Mouse (Mus musculus) kidney, adult 2 months (tissue): ENCODE results near the gene Zfp90. TPM values are rescaled to one million over a fixed set of nuclear protein-coding genes. Genes with fewer than 3 reads are reported as not detected.
"Not testable (repeated sequence)": the region's sequence is repeated elsewhere in the genome, so short reads cannot be mapped to it uniquely, and the experiment has no call there.

Source experiments
- DNase-seq: peaks from one replicate; pipeline ENCODE4 v3.0.0; 2021
- H3K27ac ChIP-seq: fragments of 200-500 bp; 2 replicates; pipeline ENCODE4 v1.5.1; 2012; ENCODE audit warnings: low read depth, low read length, control low read depth, inconsistent platforms; ENCODE audit not compliant: insufficient read depth
- H3K27me3 ChIP-seq: fragments of 200-500 bp; replicated peaks from 2 replicates; pipeline ENCODE4 v1.6.1; 2012; ENCODE audit warnings: mild to moderate bottlenecking, moderate library complexity, low read length, inconsistent platforms; ENCODE audit not compliant: control insufficient read depth, insufficient read depth
- H3K36me3 ChIP-seq: fragments of 200-500 bp; 2 replicates; pipeline ENCODE4 v1.6.1; 2012; ENCODE audit warnings: mild to moderate bottlenecking, moderate library complexity, low read length, inconsistent platforms; ENCODE audit not compliant: control insufficient read depth, insufficient read depth
- H3K4me1 ChIP-seq: fragments of 200-500 bp; 2 replicates; pipeline ENCODE4 v1.6.1; 2011; ENCODE audit warnings: low read length; ENCODE audit not compliant: control insufficient read depth, insufficient read depth
- H3K4me3 ChIP-seq: fragments of 200-500 bp; 2 replicates; pipeline ENCODE4 v1.5.1; 2011; ENCODE audit warnings: mild to moderate bottlenecking, low read depth, low read length, control low read depth; ENCODE audit not compliant: insufficient read depth
- CTCF ChIP-seq: fragments of 200-500 bp; conservative IDR thresholded peaks from 2 replicates; pipeline ENCODE4 v1.5.1; 2011; ENCODE audit warnings: low read depth, mild to moderate bottlenecking, control low read depth, low read length, moderate library complexity, mixed read lengths; ENCODE audit not compliant: insufficient read depth, insufficient read length
- POLR2A ChIP-seq: fragments of 200-500 bp; IDR thresholded peaks from one replicate; pipeline ENCODE4 v1.6.1; 2011; ENCODE audit warnings: low read depth, low read length, control low read depth
- WGBS: fragments of 180-500 bp; shearing (Covaris S2); methylation state at CpG from one replicate; pipeline ENCODE4 v1.1.7; 2018; 5-methylcytosine and 5-hydroxymethylcytosine counted together
- polyA plus RNA-seq: library from polyadenylated mRNA; depleted of rRNA; stranded (reverse); fragments of >200 nt; gene quantifications from 2 replicates; pipeline ENCODE4 v1.2.3, GENCODE M21; 2012

The Zfp90 gene
- polyA plus RNA-seq, 1 experiment = 1.9 TPM

DNA sequence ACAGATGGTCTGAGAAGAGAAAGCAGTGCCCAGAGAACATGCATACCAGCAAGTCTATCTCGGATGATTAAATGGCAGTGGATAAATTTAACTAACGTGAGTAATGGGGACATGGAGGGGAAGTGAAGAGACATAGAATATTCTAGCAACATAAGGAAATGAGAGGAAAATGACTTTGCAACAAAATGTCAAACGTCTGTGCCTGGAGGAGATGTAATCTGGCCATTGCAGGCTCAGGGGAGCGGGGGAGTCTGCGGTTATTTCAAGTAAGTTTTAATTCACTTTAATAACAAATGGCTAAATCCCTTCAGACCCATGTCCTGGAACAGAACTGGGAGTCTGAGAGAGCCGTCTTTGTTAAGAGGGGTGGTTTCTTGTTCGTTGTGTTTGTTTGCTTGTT lies 5.1 kb upstream of the Zfp90 start:
- Histone ChIP-seq H3K4me3 (no peak overlapping the region), H3K27me3 (no peaks in the 10 kb centered on the region), H3K27ac (no peak overlapping the region), H3K4me1 (0 out of 2 replicates have a peak, but pooled peaks cover under 1% of the 10 kb centered on the region), H3K36me3 (no peaks in the 10 kb centered on the region)
- no peak for TF ChIP-seq CTCF
- no peak for TF ChIP-seq POLR2A
- DNase-seq = no peak
- 41% methylated on average over 7 of the region's 7 CpGs for WGBS

DNA sequence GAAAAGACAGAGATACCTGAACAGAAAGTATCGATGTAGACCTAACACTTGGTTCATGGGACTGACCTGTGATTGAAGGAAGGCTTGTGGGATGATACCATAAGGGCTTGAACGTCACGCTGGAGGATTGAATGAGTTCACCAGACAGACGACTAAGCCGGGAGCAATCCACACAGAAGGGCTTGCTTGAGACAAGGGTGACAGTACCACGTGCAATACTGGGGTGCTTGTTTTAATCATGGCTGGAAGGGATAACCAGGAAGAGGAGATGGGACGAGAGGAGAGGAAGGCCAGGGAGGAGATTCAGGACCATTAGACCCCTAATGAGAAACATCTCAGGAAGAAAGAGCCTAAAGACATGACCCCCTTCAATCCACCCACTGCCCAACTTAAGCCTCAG lies 4.6 kb upstream of the Zfp90 start:
- H3K36me3 ChIP-seq = no peaks in the 10 kb centered on the region
- no peak for TF ChIP-seq CTCF
- TF ChIP-seq POLR2A = no peak
- no peak overlapping the region for H3K4me3 ChIP-seq
- DNase-seq = no peak
- WGBS = 68% methylated on average over 7 of the region's 7 CpGs
- H3K27ac ChIP-seq = no peak overlapping the region
- H3K4me1 ChIP-seq = no peaks in the 10 kb centered on the region
- H3K27me3 ChIP-seq = no peaks in the 10 kb centered on the region

DNA sequence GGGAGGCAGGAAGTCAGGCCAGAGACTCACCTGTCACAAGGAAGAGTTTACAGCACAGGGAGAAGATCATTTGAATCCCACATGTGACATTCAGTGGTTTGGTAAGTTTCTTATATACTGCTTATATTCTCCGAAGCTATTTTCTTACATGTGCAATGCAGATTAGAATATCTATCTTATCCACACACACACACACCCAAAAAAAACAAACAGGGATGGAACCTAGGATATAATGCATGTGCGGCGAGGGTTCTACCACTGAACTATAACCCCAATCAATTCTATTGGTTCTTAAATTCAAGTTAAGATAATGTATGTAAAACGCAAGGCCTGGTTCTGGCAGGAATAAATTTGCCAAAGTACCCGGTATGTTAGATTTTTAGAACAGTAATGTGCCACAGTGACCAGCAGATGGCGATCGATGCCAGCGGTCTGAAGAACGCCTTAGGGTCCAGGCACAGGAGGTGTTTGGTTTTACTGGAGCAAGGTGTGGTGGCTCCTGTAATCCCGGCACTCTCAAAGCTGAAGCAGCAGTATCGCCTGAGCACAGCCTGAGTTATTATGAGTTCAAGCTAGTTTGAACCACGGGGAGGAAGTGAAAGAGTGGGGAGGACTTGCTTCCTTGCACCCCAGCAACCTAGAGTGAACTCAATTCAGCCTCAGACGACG lies 3.2 kb upstream of the Zfp90 start:
- no peak for TF ChIP-seq POLR2A
- peak; percentile 91 for TF ChIP-seq CTCF
- 15% methylated on average over 14 of the region's 14 CpGs for WGBS
- Histone ChIP-seq H3K4me3 (no peak overlapping the region), H3K36me3 (no peaks in the 10 kb centered on the region), H3K4me1 (no peaks in the 10 kb centered on the region), H3K27me3 (no peaks in the 10 kb centered on the region), H3K27ac (no peak overlapping the region)
- DNase-seq = peak; percentile 73

DNA sequence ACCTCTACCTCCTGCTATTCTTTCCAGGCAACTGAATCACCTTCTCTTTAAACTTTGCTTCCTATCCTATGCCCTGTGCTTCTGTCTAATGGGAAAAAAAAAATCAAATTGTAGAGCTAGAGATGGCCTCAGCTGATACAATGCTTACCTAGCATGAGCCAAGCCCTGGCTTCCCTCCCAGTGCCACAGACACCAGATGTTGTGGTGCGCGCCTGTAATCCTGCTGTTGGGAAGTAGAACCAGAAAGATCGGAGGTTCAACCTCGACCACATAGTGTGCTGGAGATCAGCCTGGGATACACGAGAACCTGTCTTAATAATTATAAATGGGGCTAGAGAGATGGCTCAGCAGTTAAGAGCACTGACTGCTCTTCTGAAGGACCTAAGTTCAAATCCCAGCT lies 2.6 kb downstream of the Zfp90 start:
- H3K27me3 ChIP-seq = no peaks in the 10 kb centered on the region
- H3K27ac ChIP-seq = no peak overlapping the region
- H3K36me3 ChIP-seq = peaks cover 6% of the 10 kb centered on the region
- no peaks in the 10 kb centered on the region for H3K4me1 ChIP-seq
- no peak overlapping the region for H3K4me3 ChIP-seq
- 96% methylated on average over 5 of the region's 5 CpGs for WGBS
- no peak for DNase-seq
- TF ChIP-seq CTCF = no peak
- no peak for TF ChIP-seq POLR2A

DNA sequence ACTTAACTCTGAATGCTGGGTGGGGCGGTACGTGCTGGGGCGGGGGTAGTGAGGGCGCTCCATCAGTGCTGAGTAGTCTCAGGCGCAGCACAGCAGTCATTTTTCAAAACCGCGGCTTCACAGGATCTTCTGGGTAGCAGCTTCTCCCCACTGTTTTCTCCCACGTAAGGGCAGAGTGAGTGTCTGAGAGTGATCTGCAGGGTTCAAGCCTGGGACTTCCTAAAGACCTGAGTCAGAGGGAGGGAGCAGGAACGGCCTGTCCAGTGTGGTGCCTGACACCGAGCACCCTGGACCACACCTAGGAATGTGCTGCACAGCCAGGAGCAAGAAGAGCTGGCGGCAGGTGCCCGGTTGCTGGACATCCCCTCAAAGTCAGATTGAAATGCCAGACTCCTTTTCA lies 16.0 kb downstream of the Zfp90 start:
- no peaks in the 10 kb centered on the region for H3K27me3 ChIP-seq
- no peak overlapping the region for H3K27ac ChIP-seq
- no peak for DNase-seq
- 39% methylated on average over 12 of the region's 12 CpGs for WGBS
- no peaks in the 10 kb centered on the region for H3K36me3 ChIP-seq
- TF ChIP-seq POLR2A = no peak
- H3K4me3 ChIP-seq = no peak overlapping the region
- no peaks in the 10 kb centered on the region for H3K4me1 ChIP-seq

DNA sequence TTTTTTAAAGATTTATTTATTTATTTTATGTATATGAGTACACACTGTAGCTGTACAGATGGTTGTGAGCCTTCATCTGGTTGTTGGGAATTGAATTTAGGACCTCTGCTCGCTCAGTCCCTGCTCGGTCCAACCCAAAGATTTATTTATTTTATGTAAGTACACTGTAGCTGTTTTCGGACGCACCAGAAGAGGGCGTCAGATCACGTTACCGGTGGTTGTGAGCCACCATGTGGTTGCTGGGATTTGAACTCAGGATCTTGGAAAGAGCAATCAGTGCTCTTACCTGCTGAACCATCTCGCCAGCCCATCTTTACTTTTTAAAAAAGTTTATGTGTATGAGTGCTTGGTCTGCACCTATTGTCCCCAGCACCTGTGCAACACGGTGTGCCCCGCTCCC lies 16.8 kb downstream of the Zfp90 start:
- H3K27ac ChIP-seq, H3K36me3 ChIP-seq, H3K4me3 ChIP-seq, DNase-seq, H3K27me3 ChIP-seq, H3K4me1 ChIP-seq: not testable (repeated sequence)
- WGBS = 64% methylated on average over 10 of the region's 10 CpGs
- TF ChIP-seq CTCF = 0 out of 2 replicates have a peak, but pooled peaks have one; percentile 2

DNA sequence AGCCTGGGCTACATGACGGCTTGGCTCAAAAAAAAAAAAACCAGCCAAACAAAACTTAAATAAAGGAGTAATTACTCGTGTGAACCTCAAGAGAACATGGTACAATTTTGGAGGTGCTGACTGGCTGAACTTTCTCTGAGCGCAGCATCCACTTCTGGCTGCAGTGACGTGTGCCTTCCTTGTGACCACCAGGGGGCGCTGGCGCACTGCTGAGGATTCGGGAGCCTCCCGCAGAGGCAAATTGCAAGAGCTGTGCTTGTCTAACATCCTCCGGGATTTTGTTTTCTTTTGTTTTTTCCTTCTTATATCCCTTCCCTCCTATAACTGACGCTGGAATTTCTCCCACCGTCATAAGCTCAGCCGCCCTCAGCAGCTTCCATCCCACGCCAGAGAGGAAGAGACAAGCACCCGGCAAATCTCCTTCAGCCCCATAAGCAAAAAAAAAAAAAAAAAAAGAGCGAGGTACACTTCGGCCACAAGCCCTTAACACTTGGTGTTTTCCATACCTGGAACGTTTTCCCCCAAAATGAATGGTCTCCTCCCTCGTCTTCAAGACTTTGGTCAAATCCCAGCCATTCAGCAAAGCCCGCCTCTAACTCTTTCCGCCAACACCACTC lies 17.9 kb downstream of the Zfp90 start:
- Histone ChIP-seq H3K36me3 (no peaks in the 10 kb centered on the region), H3K4me1 (no peaks in the 10 kb centered on the region), H3K4me3 (no peak overlapping the region), H3K27ac (no peak overlapping the region), H3K27me3 (no peaks in the 10 kb centered on the region)
- DNase-seq = peak; percentile 84
- TF ChIP-seq POLR2A (no peak), CTCF (peak; percentile 96)
- WGBS = 9% methylated on average over 20 of the region's 20 CpGs
